Mouse (Mus musculus): ENCODE measurements around the gene Dip2c. TPM values are rescaled to one million over a fixed set of nuclear protein-coding genes. Genes with fewer than 3 reads are reported as not detected.
A peak's percentile ranks its signal among the peaks of the same experiment; 100 is the strongest.

Dip2c gene
- polyA plus RNA-seq, 1 experiment from 2014 or later = 7.1 TPM

DNA sequence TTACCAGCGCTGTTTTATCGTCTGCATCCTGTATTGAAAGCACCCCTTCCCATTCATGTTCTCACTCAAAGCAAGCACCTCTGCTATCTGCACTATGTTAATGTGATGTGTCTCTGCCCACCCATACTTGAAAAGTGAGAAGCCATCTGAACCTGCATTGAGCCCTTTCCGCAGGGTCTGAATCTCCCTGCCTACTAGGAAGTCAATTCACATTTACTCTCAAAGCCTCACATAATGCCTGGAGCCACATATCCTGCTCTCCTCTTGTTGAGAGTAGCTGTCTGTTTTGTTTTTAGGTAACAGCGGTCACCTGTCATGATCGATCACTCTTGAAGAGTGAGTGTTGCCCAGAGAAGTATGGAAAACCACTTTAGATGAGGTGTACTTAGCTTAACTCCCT lies 2.3 kb downstream of the Dip2c start:
- ATAC-seq (ENCODE audit: low FRiP score) = no peak
- DNase-seq (ENCODE audit: low spot score, missing footprints) = no peak
- H3K4me2 ChIP-seq = peak overlapping the region; percentile 55
- no peak overlapping the region for H3K4me3 ChIP-seq (ENCODE audit: low read depth, low read length)
- no peak overlapping the region for H3K27ac ChIP-seq (ENCODE audit: low read depth, low read length)
- H3K4me1 ChIP-seq (ENCODE audit: control insufficient read depth, insufficient read depth, low read length) = peaks cover 10% of the 10 kb centered on the region; the same call in 1 of the 2 replicates
- H3K27me3 ChIP-seq (ENCODE audit: control insufficient read depth, insufficient read depth, low read length) = no peaks in the 10 kb centered on the region
- H3K9me3 ChIP-seq (ENCODE audit: control insufficient read depth, low read length) = no peaks in the 10 kb centered on the region
- WGBS = 90% methylated on average over 5 of the region's 5 CpGs
- no peak overlapping the region for H3K9ac ChIP-seq (ENCODE audit: low read length)
- H3K36me3 ChIP-seq (ENCODE audit: control insufficient read depth, insufficient read depth, low read length) = no peaks in the 10 kb centered on the region

DNA sequence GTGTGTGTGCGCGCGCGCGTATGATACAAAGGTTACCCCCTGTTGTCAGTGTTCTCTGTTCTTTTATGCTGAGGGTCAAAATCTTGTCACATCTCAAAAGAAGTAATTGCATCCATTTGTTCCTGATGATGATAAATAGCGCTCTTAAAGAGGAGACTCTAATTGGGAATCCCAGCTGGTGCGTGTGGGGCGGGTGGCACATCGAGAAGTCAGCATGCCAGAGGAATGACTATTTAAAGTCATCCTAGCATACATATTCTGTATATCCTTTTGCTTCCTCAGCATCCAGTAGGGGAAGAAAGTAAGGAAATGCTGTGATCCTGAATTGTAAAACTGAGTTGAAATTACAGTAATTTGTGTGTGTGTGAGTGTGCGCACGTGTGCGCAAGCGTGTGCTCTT lies 6.7 kb downstream of the Dip2c start:
- 90% methylated on average over 13 of the region's 13 CpGs for WGBS
- Histone ChIP-seq H3K27me3 (ENCODE audit: control insufficient read depth, insufficient read depth, low read length) (no peaks in the 10 kb centered on the region), H3K4me1 (ENCODE audit: control insufficient read depth, insufficient read depth, low read length) (peaks cover 10% of the 10 kb centered on the region; the same call in 1 of the 2 replicates), H3K36me3 (ENCODE audit: control insufficient read depth, insufficient read depth, low read length) (no peaks in the 10 kb centered on the region), H3K27ac (ENCODE audit: low read depth, low read length) (no peak overlapping the region), H3K9ac (ENCODE audit: low read length) (no peak overlapping the region), H3K9me3 (ENCODE audit: control insufficient read depth, low read length) (no peaks in the 10 kb centered on the region), H3K4me2 (no peak overlapping the region), H3K4me3 (ENCODE audit: low read depth, low read length) (no peak overlapping the region)
- ATAC-seq (ENCODE audit: low FRiP score) = no peak
- DNase-seq (ENCODE audit: low spot score, missing footprints) = no peak

DNA sequence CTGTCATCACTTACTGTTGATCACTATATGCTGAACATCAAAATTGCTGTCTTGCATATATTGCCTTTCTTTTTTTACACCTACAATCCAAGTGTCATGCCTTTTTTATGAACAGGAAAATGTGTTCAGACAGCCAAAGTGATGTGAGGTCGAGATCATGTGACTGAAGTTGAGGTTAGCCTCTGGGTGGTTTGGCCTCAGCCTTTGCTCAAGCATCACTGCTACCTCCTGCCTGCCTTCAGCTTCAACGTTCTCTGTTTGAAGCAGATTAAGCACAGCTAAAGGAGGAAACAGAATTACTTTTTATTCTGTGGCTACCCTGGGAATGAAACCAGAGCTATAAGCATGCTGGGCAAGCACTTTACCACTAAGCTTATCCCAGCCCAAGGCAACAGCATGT lies 13.6 kb downstream of the Dip2c start:
- Histone ChIP-seq H3K4me3 (ENCODE audit: low read depth, low read length) (no peak overlapping the region), H3K9ac (ENCODE audit: low read length) (no peak overlapping the region), H3K27ac (ENCODE audit: low read depth, low read length) (no peak overlapping the region), H3K27me3 (ENCODE audit: control insufficient read depth, insufficient read depth, low read length) (no peaks in the 10 kb centered on the region), H3K4me2 (no peak overlapping the region), H3K4me1 (ENCODE audit: control insufficient read depth, insufficient read depth, low read length) (0 out of 2 replicates have a peak, but pooled peaks cover 2% of the 10 kb centered on the region), H3K36me3 (ENCODE audit: control insufficient read depth, insufficient read depth, low read length) (no peaks in the 10 kb centered on the region), H3K9me3 (ENCODE audit: control insufficient read depth, low read length) (no peaks in the 10 kb centered on the region)
- DNase-seq (ENCODE audit: low spot score, missing footprints) = no peak
- 46% methylated on average over 2 of the region's 2 CpGs for WGBS
- ATAC-seq (ENCODE audit: low FRiP score) = no peak

DNA sequence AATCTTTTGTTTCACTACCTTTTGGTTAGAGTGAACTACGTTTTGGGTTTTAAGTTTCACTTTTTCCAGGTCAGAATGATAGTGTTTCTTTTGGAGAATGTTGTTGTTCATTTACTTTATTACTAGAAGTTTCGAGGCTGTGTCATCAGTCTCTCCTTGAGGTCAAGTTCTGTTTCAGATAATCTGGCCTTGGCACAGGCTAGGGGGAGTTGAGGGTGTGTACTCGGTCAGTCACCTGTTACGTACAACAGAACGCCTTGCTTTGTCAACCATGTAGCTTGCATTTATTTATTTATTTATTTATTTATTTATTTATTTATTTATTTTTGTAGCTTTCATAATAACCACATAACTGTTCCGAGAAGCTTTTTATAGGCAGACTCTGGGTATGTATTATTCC lies 20.0 kb downstream of the Dip2c start:
- no peaks in the 10 kb centered on the region for H3K4me1 ChIP-seq (ENCODE audit: control insufficient read depth, insufficient read depth, low read length)
- no peak overlapping the region for H3K4me2 ChIP-seq
- WGBS = 84% methylated on average over 6 of the region's 6 CpGs
- no peak overlapping the region for H3K27ac ChIP-seq (ENCODE audit: low read depth, low read length)
- H3K27me3 ChIP-seq (ENCODE audit: control insufficient read depth, insufficient read depth, low read length) = no peaks in the 10 kb centered on the region
- H3K9ac ChIP-seq (ENCODE audit: low read length) = no peak overlapping the region
- no peaks in the 10 kb centered on the region for H3K9me3 ChIP-seq (ENCODE audit: control insufficient read depth, low read length)
- H3K36me3 ChIP-seq (ENCODE audit: control insufficient read depth, insufficient read depth, low read length) = no peaks in the 10 kb centered on the region
- H3K4me3 ChIP-seq (ENCODE audit: low read depth, low read length) = no peak overlapping the region
- DNase-seq (ENCODE audit: low spot score, missing footprints) (no peak), ATAC-seq (ENCODE audit: low FRiP score) (no peak)

DNA sequence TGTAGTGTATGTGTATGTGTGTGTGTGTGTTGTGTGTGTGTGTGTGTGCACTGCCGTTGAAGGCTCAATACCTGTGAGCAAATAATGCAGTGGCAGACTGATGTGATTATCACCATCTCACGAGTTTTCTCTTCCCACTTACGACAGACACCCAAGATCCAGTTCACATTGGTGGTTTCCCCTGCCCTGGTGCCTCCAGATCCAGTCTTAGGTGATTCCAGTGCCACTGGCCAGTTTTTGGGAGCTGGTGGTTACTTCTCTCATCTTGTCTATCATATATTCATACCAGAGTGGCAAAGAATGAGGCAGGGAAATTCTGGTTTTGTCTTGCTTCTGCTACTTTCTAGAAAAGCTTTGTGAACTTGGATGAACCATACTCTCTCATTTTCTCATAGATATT lies 20.9 kb downstream of the Dip2c start:
- Histone ChIP-seq H3K9ac (ENCODE audit: low read length) (no peak overlapping the region), H3K36me3 (ENCODE audit: control insufficient read depth, insufficient read depth, low read length) (no peaks in the 10 kb centered on the region), H3K4me2 (no peak overlapping the region), H3K9me3 (ENCODE audit: control insufficient read depth, low read length) (no peaks in the 10 kb centered on the region), H3K4me3 (ENCODE audit: low read depth, low read length) (no peak overlapping the region), H3K27me3 (ENCODE audit: control insufficient read depth, insufficient read depth, low read length) (no peaks in the 10 kb centered on the region), H3K4me1 (ENCODE audit: control insufficient read depth, insufficient read depth, low read length) (no peaks in the 10 kb centered on the region), H3K27ac (ENCODE audit: low read depth, low read length) (no peak overlapping the region)
- DNase-seq (ENCODE audit: low spot score, missing footprints) (peak; percentile 61), ATAC-seq (ENCODE audit: low FRiP score) (no peak)
- WGBS = 87% methylated on average over 3 of the region's 3 CpGs

DNA sequence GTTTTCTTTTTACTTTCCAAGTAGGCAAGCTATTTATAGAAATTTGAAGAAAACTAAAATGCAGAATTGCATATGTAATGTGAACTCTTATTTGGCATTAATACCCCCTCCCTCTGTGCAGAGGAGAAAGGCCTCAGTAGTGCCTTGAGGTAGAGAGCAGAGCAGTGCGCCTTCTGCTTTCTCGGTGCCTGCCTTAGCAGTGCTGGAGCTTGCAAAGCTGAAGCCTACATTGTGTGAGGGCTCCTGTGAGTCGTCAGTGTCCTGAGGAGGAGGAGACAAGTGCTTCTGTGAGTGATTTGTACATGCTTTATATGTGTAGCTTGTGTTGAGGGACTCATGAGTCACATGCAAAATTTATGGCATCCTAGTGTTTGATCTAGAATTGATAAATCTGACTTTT lies 21.4 kb downstream of the Dip2c start:
- Histone ChIP-seq H3K36me3 (ENCODE audit: control insufficient read depth, insufficient read depth, low read length) (no peaks in the 10 kb centered on the region), H3K4me1 (ENCODE audit: control insufficient read depth, insufficient read depth, low read length) (no peaks in the 10 kb centered on the region), H3K9me3 (ENCODE audit: control insufficient read depth, low read length) (no peaks in the 10 kb centered on the region), H3K4me2 (no peak overlapping the region), H3K27me3 (ENCODE audit: control insufficient read depth, insufficient read depth, low read length) (no peaks in the 10 kb centered on the region), H3K4me3 (ENCODE audit: low read depth, low read length) (no peak overlapping the region), H3K27ac (ENCODE audit: low read depth, low read length) (no peak overlapping the region), H3K9ac (ENCODE audit: low read length) (no peak overlapping the region)
- DNase-seq (ENCODE audit: low spot score, missing footprints) (no peak), ATAC-seq (ENCODE audit: low FRiP score) (no peak)
- WGBS = 58% methylated on average over 3 of the region's 3 CpGs

DNA sequence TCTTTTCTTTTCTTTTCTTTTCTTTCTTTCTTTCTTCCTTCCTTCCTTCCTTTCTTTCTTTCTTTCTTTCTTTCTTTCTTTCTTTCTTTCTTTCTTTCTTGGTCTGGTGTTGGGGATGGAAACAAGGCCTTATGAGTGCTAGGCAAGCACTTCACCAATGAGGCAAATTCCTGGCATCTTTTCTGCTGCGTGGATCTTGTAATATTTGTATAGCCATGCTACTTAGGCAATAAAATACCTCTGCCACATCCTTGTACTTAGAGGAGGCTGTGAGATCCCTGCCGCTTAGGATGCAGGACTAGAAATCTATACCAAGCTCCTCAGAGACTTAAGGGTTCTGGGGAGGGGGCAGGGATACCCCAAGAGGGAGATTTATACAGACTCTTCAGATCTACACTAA lies 23.3 kb downstream of the Dip2c start:
- 84% methylated on average over 2 of the region's 2 CpGs for WGBS
- no peak for ATAC-seq (ENCODE audit: low FRiP score)

DNA sequence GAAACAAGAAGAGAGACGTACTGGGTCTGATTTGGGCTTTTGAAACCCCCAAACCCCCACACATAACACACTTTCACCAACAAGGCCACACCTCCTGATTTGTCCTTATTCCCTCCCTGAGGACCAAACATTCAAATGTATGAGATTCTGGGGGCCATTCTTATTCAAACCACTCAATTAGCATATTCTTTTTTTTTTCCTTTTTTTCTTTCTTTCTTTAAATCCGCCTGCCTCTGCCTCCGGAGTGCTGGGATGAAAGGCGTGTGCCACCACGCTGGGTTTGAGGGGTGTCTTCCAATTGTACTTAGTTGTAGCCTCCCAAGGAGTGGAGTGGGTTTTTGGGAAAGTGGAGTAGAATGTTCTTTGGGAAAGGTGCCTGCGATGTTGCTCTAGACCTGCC lies 32.5 kb downstream of the Dip2c start:
- Histone ChIP-seq H3K27ac (ENCODE audit: low read depth, low read length) (no peak overlapping the region), H3K27me3 (ENCODE audit: control insufficient read depth, insufficient read depth, low read length) (no peaks in the 10 kb centered on the region), H3K9me3 (ENCODE audit: control insufficient read depth, low read length) (no peaks in the 10 kb centered on the region), H3K9ac (ENCODE audit: low read length) (no peak overlapping the region), H3K36me3 (ENCODE audit: control insufficient read depth, insufficient read depth, low read length) (no peaks in the 10 kb centered on the region), H3K4me3 (ENCODE audit: low read depth, low read length) (no peak overlapping the region), H3K4me2 (no peak overlapping the region), H3K4me1 (ENCODE audit: control insufficient read depth, insufficient read depth, low read length) (peaks cover 3% of the 10 kb centered on the region; the same call in 1 of the 2 replicates)
- WGBS = 40% methylated on average over 6 of the region's 6 CpGs
- no peak for ATAC-seq (ENCODE audit: low FRiP score)
- DNase-seq (ENCODE audit: low spot score, missing footprints) = no peak

More for the DNA sequence above, 23.3 kb downstream of the Dip2c start:
- Histone ChIP-seq H3K36me3 (ENCODE audit: control insufficient read depth, insufficient read depth, low read length) (no peaks in the 10 kb centered on the region), H3K4me3 (ENCODE audit: low read depth, low read length) (no peak overlapping the region), H3K9me3 (ENCODE audit: control insufficient read depth, low read length) (no peaks in the 10 kb centered on the region), H3K27me3 (ENCODE audit: control insufficient read depth, insufficient read depth, low read length) (no peaks in the 10 kb centered on the region), H3K4me2 (no peak overlapping the region), H3K4me1 (ENCODE audit: control insufficient read depth, insufficient read depth, low read length) (no peaks in the 10 kb centered on the region), H3K27ac (ENCODE audit: low read depth, low read length) (no peak overlapping the region), H3K9ac (ENCODE audit: low read length) (no peak overlapping the region)
- DNase-seq (ENCODE audit: low spot score, missing footprints) = no peak

DNA sequence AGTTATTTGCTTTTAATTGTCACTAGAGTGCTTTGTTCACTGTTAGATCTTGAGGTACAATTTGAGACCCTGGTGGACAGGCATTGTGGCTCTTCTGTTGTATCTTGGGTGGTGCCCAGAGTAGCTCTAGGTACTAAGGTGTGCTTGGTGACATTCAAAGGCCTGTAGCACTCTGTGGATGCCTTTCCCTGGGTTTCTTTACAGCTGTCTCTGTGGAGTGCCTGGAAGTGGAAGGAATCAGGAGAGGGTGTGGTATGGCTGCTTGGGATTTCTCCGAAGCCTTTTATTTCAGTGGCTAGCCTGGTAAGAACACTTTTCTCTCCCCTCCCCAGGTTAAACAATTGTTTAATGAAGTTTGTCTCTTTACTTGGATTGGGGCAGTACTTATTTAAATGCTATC lies 34.5 kb downstream of the Dip2c start:
- H3K36me3 ChIP-seq (ENCODE audit: control insufficient read depth, insufficient read depth, low read length) = no peaks in the 10 kb centered on the region
- no peak overlapping the region for H3K4me3 ChIP-seq (ENCODE audit: low read depth, low read length)
- no peak overlapping the region for H3K27ac ChIP-seq (ENCODE audit: low read depth, low read length)
- WGBS = 88% methylated on average over 1 of the region's 1 CpGs
- no peaks in the 10 kb centered on the region for H3K9me3 ChIP-seq (ENCODE audit: control insufficient read depth, low read length)
- H3K4me2 ChIP-seq = no peak overlapping the region
- DNase-seq (ENCODE audit: low spot score, missing footprints) (no peak), ATAC-seq (ENCODE audit: low FRiP score) (no peak)
- H3K9ac ChIP-seq (ENCODE audit: low read length) = no peak overlapping the region
- H3K4me1 ChIP-seq (ENCODE audit: control insufficient read depth, insufficient read depth, low read length) = peaks cover 3% of the 10 kb centered on the region; the same call in 1 of the 2 replicates
- no peaks in the 10 kb centered on the region for H3K27me3 ChIP-seq (ENCODE audit: control insufficient read depth, insufficient read depth, low read length)

DNA sequence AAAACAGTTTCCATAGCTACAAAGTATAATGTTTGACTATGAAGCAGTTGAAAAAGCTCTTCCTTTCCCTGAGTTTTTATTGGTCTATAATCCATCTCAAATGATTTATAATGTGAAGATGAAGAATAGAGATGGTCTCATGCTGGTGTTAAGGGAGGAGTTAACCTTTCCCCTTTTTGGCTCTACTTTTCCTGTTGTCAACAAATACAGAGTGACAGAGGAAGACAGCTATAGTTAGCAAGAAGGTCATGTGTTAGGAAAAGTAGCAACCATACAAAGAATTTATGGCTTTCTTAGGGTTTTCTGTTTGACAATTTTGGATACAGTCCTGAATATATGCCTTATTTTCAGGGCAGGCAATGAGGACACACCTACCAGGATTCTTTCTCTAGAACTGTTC lies 36.6 kb downstream of the Dip2c start:
- H3K4me3 ChIP-seq (ENCODE audit: low read depth, low read length) = no peak overlapping the region
- H3K9me3 ChIP-seq (ENCODE audit: control insufficient read depth, low read length) = no peaks in the 10 kb centered on the region
- H3K4me2 ChIP-seq = no peak overlapping the region
- no peak for ATAC-seq (ENCODE audit: low FRiP score)
- H3K27me3 ChIP-seq (ENCODE audit: control insufficient read depth, insufficient read depth, low read length) = no peaks in the 10 kb centered on the region
- H3K9ac ChIP-seq (ENCODE audit: low read length) = no peak overlapping the region
- no peak overlapping the region for H3K27ac ChIP-seq (ENCODE audit: low read depth, low read length)
- no peaks in the 10 kb centered on the region for H3K36me3 ChIP-seq (ENCODE audit: control insufficient read depth, insufficient read depth, low read length)
- no peak for DNase-seq (ENCODE audit: low spot score, missing footprints)
- H3K4me1 ChIP-seq (ENCODE audit: control insufficient read depth, insufficient read depth, low read length) = peaks cover 3% of the 10 kb centered on the region; the same call in 1 of the 2 replicates

Data from midbrain, embryonic 11.5 days (tissue).